Mouse (Mus musculus): ENCODE results near the gene Sall1.

The Sall1 gene

DNA sequence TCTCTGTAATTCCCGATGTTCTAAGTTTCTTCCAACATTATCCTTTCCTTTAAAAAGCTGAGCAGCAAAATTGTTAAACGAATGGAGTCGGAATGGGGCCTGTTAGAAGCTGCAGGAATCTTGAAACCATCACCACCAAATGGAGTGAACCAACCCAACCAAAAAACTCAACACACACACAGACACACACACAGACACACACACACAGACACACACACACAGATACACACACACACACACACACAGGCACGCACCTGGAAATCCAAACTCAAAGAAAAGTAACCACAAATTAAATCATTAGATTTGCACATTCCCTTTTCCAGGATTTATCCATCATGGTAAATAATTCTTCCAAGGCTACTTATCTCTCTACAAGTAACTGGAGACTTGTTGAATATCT is 5.0 kb downstream of the Sall1 start:
- in situ Hi-C loops (cut with MboI) = no loop called here

DNA sequence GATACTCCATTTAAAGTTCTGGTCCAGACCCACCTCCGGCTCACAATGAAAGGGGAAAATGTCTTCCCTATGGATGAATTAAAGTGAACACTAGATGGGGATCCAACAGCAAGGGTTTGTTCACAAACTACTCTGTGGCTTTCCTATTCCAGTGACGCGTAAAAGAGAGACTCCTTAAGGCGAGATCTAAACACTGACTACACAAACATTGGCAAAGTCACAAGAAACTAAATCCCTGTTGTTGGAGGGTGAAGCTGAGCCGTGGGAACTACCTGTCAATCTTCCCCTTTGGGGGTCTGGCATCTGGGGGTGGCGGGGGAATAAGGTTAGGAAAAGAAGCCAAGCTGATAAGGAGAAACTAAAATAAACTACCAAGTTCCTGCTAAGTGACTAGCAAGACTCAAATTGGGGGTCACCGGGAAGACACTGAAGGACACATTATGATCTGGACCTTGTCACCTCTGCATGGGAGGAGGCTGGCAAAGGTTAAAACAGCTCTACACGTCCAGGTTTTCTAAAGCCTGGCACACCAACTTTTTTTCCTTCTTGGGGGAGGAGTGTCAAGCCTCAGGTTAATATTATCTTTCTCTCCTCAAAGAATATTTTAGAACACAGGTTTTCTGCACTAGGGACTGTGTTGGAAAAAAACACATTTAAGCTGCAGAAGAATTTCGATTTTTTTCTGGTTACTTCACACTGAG is 6.3 kb downstream of the Sall1 start:
- in situ Hi-C loops (cut with MboI) = no loop called here

DNA sequence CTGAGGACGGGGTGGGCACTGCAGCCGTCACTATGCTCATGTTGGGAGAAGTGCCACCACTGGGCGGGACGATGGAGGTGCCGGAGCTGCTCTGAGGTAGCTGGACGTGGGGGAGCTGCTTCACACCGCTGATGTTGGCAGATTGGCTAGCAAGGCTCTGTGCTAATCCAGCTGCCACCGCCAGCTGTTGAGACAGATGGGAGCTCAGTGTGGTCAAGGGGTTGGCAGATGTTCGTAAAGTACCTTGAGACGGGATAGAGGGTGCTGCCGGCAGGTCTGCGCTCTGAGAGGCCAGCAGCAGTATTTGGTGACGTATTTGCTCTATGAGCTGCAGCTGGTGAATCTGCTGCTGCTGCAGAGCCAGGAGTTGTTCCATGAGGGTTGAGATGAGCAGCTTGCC is 11.6 kb downstream of the Sall1 start:
- in situ Hi-C loops (cut with MboI) = no loop called here

DNA sequence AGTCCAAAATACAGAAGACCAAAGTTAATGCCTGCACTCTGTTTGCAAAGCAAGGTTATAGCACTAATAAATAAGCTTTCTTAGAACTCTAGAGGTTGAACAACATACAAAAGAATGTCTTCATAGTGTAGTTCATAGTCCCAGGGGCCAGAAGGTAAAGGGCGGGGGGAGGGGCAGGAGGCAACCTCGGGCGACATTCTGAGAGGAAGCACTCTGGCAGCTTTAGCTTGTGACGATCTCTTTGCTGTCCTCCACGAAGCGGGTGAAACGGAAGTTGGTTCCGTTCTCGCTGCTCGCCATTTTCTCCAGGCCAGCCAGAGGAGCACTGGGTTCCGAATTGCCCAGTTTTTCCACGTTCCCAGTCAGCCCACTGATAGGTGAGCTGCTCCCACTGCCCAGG is 15.8 kb downstream of the Sall1 start:
- in situ Hi-C loops (cut with MboI) = no loop called here

DNA sequence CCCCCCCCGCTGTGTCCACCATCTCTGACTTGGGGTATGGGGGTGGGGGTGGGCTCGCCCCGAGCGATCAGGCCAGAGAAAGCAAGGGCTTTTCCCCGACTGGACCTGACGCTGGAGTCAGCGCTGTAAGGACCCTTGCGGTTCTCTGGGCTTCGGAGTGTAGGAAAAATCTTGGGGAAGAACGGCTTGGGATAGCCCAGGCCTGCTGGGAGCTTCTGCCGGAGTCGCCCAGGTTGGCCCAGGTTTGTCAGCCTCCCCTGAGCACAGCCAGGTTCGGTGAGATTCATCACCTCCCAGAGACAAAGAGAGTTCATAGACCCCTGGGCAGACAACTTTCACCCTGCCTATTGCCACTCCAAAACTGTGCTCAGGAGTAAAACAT is 17.8 kb downstream of the Sall1 start:
- in situ Hi-C loops (cut with MboI) = no loop called here

DNA sequence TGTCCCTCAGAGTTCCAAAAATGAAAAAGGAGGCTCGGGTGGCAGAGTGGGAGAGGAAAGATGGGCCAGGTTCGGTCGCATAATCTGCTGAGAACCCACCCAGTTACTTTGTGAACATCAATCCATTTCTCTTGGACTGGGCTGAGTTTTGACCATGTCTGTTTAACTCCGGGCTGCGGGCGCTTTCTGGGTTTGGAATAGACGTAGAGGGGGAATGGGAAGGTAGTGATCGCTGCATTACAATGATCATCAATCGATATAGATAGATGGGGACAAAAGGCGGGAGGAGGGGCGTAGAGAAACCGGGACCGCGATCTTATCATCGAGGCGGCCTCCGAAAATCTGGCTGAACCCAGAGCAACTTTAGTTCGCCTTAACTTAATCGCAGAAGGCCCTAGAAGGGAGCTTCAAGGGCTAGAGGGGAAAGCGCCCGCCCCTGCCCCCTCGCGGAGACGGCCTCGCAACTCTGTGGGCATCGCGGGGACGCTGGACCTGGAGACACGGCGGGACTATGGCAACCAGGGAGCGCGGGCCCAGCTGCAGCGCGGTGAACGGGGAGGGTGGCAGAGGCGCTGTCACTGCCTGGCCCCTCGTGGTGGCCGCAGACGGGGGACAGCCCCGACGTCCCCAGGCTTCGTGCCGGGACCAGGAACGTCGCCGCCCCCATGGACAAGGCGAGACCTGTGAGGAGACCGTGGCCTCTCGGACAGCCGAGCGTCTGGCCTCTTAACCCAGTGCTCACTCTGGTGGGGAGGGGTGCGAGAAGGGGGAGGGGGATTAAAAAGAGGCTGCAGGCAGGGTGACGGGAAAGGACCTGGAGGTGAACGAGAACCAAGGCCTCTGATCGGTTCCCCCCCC is 18.5 kb downstream of the Sall1 start:
- in situ Hi-C loops (cut with MboI) = no loop called here

DNA sequence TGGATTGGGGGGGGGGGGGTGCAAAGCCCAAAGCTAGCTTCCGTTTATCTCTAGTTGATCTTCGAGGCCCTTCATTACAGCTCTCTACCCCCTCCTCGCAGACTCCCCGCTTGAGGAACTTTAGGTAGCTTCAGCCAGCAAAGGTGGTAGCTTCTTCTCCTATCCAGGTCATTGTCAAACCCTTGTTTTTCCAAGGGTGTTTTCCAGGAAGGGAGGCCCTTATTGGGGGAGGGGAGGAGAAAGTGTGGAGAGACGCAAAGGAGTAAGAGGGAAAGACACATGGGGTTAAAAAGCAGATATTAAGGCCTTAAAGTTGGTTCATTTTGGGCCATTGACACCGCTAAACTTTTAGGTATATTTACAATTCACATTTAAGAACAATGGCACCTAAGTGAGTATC is 19.2 kb downstream of the Sall1 start:
- in situ Hi-C loops (cut with MboI) = no loop called here

DNA sequence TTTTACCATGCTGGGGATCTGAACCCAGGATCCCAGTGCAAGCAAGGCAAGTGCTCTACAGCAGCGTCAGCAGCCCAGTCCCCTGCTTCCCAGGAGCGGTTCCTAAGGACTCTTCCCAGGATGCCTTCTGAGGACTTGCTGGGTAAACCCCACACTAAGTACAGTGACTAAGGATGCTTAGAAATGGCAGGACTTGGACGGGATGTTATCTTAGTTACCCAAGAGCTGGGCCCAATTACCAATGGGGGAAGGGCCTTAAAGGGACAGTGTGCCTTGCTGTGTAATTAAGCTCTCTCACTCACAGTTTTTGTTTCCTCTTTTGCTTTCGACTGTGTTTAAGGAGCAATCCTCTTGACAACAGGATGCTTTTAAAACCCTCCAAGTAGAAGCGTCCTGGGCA is 22.8 kb downstream of the Sall1 start:
- in situ Hi-C loops (cut with MboI) = no loop called here

DNA sequence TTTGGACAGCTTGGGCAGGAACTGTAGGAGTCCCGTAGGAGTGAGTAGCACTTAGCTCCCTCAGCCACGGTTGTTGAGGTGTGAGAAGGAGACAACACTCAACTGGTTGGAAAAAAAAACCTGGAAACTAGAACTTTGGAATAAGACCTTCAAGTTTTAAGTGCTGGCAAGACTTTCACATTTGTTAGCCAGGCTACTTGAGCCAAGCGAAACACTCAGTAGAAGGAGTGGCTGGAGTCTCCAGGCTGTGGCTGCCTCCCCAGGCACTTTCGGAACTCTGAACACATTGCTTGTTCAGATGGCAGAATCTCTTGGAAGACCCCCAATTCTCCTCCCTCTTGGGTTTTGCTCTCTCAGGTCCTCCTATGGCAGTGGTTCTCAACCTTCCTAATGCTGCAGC is 26.1 kb downstream of the Sall1 start:
- in situ Hi-C loops (cut with MboI) = no loop called here

DNA sequence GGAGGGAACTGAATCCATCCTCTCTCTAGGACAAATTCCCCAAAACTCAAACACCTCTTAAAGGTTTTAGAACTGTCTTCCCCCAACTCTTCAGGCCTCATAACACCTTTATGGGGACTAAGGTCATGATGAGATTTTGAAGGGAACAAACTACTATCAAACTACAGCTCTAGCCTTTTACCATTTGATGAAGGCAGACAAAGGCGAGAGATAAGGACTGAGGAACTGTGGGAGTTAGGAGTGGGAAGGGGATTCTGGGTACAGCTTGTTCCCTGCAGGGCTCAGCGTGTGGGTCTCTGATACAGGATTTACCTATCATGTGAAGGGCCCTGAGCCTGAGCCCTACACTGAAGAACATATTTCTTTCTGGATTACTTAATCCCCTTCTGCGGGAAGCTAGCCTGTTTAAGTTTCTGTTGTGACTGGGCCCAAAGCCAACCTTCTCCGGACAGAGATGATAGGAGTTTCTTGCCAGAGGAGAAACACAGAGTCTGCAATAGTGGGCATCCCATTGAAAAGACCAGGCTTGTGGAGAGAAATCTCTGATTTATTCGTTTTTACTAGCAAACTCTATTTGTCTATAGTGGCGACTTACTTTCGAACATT is 27.4 kb downstream of the Sall1 start:
- in situ Hi-C loops (cut with MboI) = no loop called here

DNA sequence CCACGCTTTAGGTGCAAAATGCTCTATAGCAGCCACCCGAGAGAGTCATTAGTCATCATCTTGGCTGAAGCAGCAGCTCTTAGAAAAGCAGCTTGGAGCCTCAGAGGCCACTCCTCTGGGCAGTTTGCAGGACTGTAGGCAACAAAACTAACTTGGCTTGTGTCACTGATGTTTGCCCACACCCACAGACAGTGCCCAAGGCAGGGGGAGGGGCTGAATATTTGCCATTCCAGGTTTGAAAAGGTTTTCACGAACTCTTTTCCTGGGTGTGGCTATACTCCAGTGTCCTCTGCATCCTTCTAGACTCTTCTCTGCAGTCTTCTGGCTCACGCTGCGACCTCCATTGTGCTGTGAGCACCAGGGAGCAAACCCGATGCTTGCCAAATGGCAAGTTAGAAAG is 28.4 kb downstream of the Sall1 start:
- in situ Hi-C loops (cut with MboI) = no loop called here

DNA sequence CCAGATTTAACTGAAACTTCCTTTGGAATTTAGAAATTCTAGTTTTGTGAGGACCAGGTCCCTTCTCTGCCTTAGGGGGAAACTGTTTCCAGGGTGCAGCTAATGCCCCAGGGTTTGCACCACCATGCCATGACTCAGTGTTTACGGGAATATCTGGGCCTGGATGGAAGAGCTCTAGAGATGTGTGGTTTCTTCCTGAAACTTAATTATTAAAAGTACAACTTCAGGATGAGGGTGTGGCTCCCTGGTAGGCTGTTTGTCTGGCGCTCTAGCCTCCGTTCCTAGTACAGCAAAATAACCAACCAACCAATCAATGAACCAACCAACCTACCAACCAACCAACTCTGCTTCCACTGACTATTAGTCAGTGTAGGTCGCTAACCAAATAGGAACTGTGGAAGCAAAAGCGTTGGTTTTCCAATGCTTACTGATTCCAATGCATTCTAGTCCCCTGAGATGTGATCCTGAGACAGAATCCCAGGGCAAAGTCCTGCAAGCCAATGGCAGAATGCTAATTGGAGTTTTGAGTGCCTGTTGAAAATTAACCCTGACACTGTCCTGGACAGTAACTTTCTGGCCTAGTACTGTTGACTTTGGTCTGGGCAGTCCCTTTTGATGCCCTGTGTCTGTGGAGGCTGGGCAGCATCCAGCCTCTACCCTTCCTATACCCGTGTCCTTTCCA is 31.0 kb downstream of the Sall1 start:
- in situ Hi-C loops (cut with MboI) = no loop called here

DNA sequence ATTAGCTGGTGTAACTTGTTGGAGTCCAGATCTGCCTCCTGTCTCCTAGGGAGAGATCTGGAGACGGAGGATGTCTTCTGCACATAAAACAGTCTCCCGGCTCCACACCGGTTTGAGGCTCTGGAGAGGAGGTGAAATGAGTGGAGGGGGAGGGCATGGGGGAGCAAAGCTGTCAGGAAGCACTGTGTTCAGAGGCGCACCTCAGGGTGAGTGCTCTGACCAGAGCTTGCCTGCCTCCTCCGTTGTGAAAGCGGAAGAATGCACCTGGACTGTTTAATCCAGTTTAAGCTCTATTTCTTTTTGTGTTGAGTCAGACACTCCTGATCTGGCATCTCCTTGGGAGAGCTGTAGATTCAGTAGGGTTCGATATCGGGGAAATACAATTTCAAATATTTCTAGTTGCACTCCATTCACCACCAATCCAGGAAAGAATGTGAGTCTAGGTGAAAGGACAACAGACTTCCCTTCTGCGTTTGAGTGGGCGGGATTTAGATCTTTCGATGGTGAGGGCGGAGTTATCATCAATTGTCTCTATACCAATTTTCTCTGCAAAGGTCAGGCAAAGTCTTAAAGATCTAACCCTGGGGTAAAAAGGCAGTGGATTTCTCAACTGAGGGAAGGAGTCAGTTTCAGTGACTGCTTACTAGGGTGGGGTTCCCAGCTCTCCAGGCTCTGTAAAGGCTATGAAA is 31.8 kb downstream of the Sall1 start:
- in situ Hi-C loops (cut with MboI) = no loop called here

DNA sequence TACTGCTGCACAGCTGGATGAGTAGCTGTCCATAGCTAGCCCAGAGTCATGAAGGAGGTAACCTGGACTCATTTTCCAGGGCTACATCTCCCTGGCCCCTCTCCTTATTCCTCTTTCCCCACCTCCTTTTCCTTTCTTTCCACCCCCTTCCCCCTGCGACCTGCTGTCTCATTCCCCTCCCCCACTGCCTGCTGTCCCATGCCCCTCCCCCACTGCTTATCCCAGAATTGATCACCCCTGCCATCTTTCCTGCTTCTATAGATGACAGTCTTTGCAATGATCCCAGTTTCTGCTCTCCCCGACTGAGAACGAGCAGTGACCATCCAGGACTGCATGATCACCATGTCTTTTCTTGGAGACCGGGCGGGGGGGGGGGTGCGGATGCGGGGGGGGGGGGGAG is 35.2 kb downstream of the Sall1 start:
- in situ Hi-C loops (cut with MboI) = no loop called here

DNA sequence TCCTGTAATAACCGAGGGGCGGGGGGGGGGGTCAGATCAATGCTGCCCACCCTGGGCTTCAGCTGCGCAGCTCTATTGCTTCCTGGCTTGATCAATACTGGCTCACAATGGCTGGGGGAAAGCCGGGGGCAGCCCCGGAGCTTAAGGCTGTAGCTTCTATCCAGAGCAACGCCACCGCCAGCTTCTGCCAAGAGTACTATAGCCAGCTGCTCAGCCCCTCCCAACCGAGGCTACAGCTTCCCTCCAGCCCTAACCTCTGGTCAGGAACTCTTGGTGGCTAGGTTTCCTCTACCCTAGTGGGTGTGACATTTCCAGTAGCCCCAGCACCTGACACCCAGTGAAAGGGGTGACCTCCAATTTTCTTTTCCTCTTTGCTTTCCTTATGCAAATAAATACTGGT is 36.8 kb downstream of the Sall1 start:
- in situ Hi-C loops (cut with MboI) = no loop called here

DNA sequence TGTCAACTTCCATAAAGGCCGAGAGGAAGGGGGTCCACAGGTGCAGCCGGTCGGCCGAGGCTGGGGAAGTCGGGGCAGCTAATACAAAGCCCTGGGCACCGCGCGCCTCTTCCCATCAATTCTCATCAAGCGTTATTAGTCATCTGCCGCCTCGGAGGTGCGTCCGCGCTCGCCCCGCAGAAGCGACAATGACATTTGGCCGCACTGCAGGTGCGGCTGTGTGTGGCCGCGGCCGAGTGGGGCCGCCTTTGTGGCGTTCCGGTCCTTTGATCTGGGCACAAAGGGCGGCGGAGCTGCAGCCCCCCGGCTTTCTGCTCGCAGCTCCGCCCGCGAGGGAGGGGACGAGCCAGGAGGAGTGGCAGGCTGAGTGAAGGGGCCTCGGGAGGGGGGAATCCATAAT is 37.5 kb downstream of the Sall1 start:
- in situ Hi-C loops (cut with MboI) = no loop called here

DNA sequence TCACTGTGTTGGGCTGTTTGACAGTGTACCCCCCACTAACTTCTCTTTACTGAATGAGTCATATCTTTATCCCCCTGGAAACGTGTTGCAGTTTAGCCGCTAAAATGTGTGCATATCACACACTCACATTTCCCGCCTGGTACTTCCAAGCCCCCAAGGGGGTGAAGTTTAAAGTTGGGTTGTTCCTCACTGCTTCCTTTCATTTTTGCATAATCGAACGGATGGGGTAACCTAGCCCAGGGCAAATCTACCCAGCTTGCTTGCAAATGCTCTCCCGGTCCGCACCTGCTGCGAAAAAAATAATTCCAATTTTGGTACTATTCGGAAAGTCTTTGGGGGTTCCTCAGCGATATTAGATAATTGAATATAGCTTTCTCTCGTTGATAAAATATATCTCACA is 38.2 kb downstream of the Sall1 start:
- in situ Hi-C loops (cut with MboI) = no loop called here

DNA sequence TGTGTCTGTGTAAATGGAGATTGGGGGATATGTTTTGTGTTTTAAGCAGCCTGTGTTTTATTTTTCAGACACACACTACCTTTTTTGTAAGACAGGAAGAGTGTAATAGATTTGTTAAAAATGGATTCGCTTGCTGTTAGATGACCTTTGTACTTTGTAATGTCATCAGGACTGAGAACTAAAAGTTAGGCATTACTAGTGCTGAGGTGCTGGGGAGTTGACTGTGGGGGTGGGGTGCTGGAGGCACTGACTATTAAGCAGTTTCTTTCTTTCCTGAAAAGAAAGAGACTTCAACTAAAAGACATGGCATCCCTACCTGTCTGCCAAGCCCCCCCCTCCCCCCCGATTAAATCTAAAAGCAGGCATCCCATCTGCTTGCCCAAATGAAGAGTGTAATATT is 39.9 kb downstream of the Sall1 start:
- in situ Hi-C loops (cut with MboI) = no loop called here

DNA sequence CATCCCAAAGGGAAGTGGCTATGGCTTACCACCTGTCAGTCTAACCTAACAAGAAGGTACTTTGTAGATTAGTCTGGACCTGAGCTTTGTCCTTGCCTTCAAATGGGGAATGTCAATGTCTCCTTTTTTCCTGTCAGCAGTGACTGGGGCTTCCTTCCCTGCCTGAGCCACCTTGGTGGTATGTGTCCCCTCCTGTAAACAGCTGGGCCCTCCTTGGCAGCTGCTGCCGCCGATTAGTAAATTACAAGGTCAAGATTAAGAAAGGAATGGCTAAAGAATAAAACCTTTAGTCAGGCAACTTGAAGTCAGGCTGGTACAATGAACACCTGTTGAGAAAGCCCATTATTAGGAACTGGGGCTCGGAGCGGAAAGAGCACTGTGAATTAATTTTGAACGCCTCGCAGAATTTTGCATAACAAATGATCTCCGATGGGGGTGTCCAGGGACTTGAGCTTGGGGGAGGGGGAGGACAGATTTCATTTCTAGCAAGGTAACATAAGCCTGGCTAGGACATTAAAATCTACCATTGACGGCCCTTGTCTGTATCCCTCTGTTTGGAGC is 40.5 kb downstream of the Sall1 start:
- in situ Hi-C loops (cut with MboI) = no loop called here

DNA sequence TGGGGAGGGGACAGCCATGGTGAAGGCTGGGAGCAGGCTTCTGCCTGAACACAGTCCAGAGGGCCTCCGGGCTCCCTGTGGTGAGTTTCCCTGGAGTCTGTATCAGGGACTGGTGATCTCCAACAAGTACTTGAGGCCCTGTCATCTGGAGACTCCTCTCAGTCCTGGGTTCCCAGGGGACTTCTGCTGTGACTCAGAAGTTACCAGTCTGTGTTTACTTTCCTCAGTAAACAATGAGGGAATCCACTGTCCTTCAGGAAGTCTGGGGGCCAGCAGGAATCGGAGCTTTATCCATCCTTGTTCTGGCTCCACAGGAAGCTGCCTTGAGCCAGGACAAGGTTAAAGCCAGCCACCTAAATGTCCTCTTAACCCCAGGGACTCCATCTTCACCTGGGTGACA is 41.8 kb downstream of the Sall1 start:
- in situ Hi-C loops (cut with MboI) = no loop called here

DNA sequence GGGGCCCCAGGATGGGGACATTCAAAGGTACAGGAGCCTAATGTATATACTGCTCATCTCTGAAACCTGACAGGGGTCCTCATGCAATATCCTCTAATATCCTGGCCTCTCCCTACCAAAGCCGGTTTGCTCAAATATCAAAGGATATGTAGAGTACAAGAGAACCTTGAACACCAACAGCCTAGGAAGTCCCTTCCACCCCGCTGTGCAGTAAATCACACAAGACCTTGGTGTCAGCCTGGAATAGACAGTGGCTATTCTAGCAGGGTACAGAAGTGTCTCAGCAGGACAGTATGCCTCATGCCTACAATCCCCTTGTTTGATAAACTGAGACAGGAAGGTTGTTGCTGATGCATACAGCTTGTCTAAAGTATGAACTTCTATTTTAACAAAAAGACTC is 46.7 kb downstream of the Sall1 start:
- in situ Hi-C loops (cut with MboI) = no loop called here

Data from mature B cell (primary cell).